Mouse (Mus musculus): ENCODE results near the gene Cmas. TPM values are rescaled to one million over a fixed set of nuclear protein-coding genes. Genes with fewer than 3 reads are reported as not detected.

Cmas gene
- polyA plus RNA-seq, 2 experiments = 54.5 to 88.7 TPM

GRCm38 (mm10) chr6:142715026-142715425 is 41.5 kb upstream of the Cmas start:
- H3K9ac ChIP-seq (ENCODE audit: low read depth, low read length, severe bottlenecking) = no peak overlapping the region
- H3K4me1 ChIP-seq (ENCODE audit: control insufficient read depth, insufficient read depth, low read length) = no peaks in the 10 kb centered on the region
- H3K27me3 ChIP-seq (ENCODE audit: control insufficient read depth, insufficient read depth, low read length) = no peaks in the 10 kb centered on the region
- H3K4me2 ChIP-seq (replicated peaks; ENCODE audit: low read depth, low read length, severe bottlenecking) = no peak overlapping the region
- no peaks in the 10 kb centered on the region for H3K9me3 ChIP-seq (ENCODE audit: control insufficient read depth, low read length)
- 83% methylated on average over 8 of the region's 8 CpGs for WGBS
- no peak overlapping the region for H3K4me3 ChIP-seq (replicated peaks; ENCODE audit: low read length)
- DNase-seq (ENCODE audit: low spot score) = no peak
- no peaks in the 10 kb centered on the region for H3K36me3 ChIP-seq (ENCODE audit: control insufficient read depth, insufficient read depth, low read length)
- TF ChIP-seq POLR2A (IDR thresholded peaks at IDR 0.05; ENCODE audit: borderline replicate concordance, extremely low read depth, insufficient read depth, insufficient read length) = no peak
- no peak for ATAC-seq (ENCODE audit: low FRiP score, low read depth)
- no peak overlapping the region for H3K27ac ChIP-seq (replicated peaks; ENCODE audit: low read depth, low read length)

GRCm38 (mm10) chr6:142717186-142717585 is 39.3 kb upstream of the Cmas start:
- Histone ChIP-seq H3K4me1 (ENCODE audit: control insufficient read depth, insufficient read depth, low read length) (no peaks in the 10 kb centered on the region), H3K4me3 (replicated peaks; ENCODE audit: low read length) (no peak overlapping the region), H3K9me3 (ENCODE audit: control insufficient read depth, low read length) (no peaks in the 10 kb centered on the region), H3K9ac (ENCODE audit: low read depth, low read length, severe bottlenecking) (no peak overlapping the region), H3K27me3 (ENCODE audit: control insufficient read depth, insufficient read depth, low read length) (no peaks in the 10 kb centered on the region), H3K36me3 (ENCODE audit: control insufficient read depth, insufficient read depth, low read length) (no peaks in the 10 kb centered on the region), H3K4me2 (replicated peaks; ENCODE audit: low read depth, low read length, severe bottlenecking) (no peak overlapping the region), H3K27ac (replicated peaks; ENCODE audit: low read depth, low read length) (no peak overlapping the region)
- WGBS = 75% methylated on average over 4 of the region's 4 CpGs
- DNase-seq (ENCODE audit: low spot score) = no peak
- no peak for TF ChIP-seq POLR2A (IDR thresholded peaks at IDR 0.05; ENCODE audit: borderline replicate concordance, extremely low read depth, insufficient read depth, insufficient read length)
- no peak for ATAC-seq (ENCODE audit: low FRiP score, low read depth)

- WGBS = 81% methylated on average over 7 of the region's 7 CpGs
- H3K36me3 ChIP-seq (ENCODE audit: control insufficient read depth, insufficient read depth, low read length) = no peaks in the 10 kb centered on the region
- no peak overlapping the region for H3K27ac ChIP-seq (replicated peaks; ENCODE audit: low read depth, low read length)
- ATAC-seq (ENCODE audit: low FRiP score, low read depth) (no peak), DNase-seq (ENCODE audit: low spot score) (no peak)
- H3K4me1 ChIP-seq (ENCODE audit: control insufficient read depth, insufficient read depth, low read length) = no peaks in the 10 kb centered on the region
- no peak overlapping the region for H3K9ac ChIP-seq (ENCODE audit: low read depth, low read length, severe bottlenecking)
- no peak overlapping the region for H3K4me2 ChIP-seq (replicated peaks; ENCODE audit: low read depth, low read length, severe bottlenecking)
- H3K4me3 ChIP-seq (replicated peaks; ENCODE audit: low read length) = no peak overlapping the region
- TF ChIP-seq POLR2A (IDR thresholded peaks at IDR 0.05; ENCODE audit: borderline replicate concordance, extremely low read depth, insufficient read depth, insufficient read length) = no peak
- no peaks in the 10 kb centered on the region for H3K27me3 ChIP-seq (ENCODE audit: control insufficient read depth, insufficient read depth, low read length)
- no peaks in the 10 kb centered on the region for H3K9me3 ChIP-seq (ENCODE audit: control insufficient read depth, low read length)
These were observed 38.3 kb upstream of the Cmas start for GRCm38 (mm10) chr6:142718167-142718566.

- Histone ChIP-seq H3K4me1 (ENCODE audit: control insufficient read depth, insufficient read depth, low read length) (no peaks in the 10 kb centered on the region), H3K9me3 (ENCODE audit: control insufficient read depth, low read length) (no peaks in the 10 kb centered on the region), H3K4me2 (replicated peaks; ENCODE audit: low read depth, low read length, severe bottlenecking) (no peak overlapping the region), H3K27ac (replicated peaks; ENCODE audit: low read depth, low read length) (no peak overlapping the region), H3K9ac (ENCODE audit: low read depth, low read length, severe bottlenecking) (no peak overlapping the region), H3K4me3 (replicated peaks; ENCODE audit: low read length) (no peak overlapping the region), H3K36me3 (ENCODE audit: control insufficient read depth, insufficient read depth, low read length) (no peaks in the 10 kb centered on the region), H3K27me3 (ENCODE audit: control insufficient read depth, insufficient read depth, low read length) (no peaks in the 10 kb centered on the region)
- DNase-seq (ENCODE audit: low spot score) (no peak), ATAC-seq (ENCODE audit: low FRiP score, low read depth) (no peak)
- WGBS = 70% methylated on average over 6 of the region's 6 CpGs
- no peak for TF ChIP-seq POLR2A (IDR thresholded peaks at IDR 0.05; ENCODE audit: borderline replicate concordance, extremely low read depth, insufficient read depth, insufficient read length)
These were observed 35.8 kb upstream of the Cmas start for GRCm38 (mm10) chr6:142720641-142721040.

GRCm38 (mm10) chr6:142721731-142722130 is 34.8 kb upstream of the Cmas start:
- H3K4me1 ChIP-seq (ENCODE audit: control insufficient read depth, insufficient read depth, low read length) = no peaks in the 10 kb centered on the region
- no peak overlapping the region for H3K4me2 ChIP-seq (replicated peaks; ENCODE audit: low read depth, low read length, severe bottlenecking)
- no peaks in the 10 kb centered on the region for H3K9me3 ChIP-seq (ENCODE audit: control insufficient read depth, low read length)
- no peaks in the 10 kb centered on the region for H3K36me3 ChIP-seq (ENCODE audit: control insufficient read depth, insufficient read depth, low read length)
- no peaks in the 10 kb centered on the region for H3K27me3 ChIP-seq (ENCODE audit: control insufficient read depth, insufficient read depth, low read length)
- WGBS = 89% methylated on average over 8 of the region's 8 CpGs
- H3K9ac ChIP-seq (ENCODE audit: low read depth, low read length, severe bottlenecking) = no peak overlapping the region
- ATAC-seq (ENCODE audit: low FRiP score, low read depth) = no peak
- no peak overlapping the region for H3K4me3 ChIP-seq (replicated peaks; ENCODE audit: low read length)
- no peak for TF ChIP-seq POLR2A (IDR thresholded peaks at IDR 0.05; ENCODE audit: borderline replicate concordance, extremely low read depth, insufficient read depth, insufficient read length)
- H3K27ac ChIP-seq (replicated peaks; ENCODE audit: low read depth, low read length) = no peak overlapping the region
- no peak for DNase-seq (ENCODE audit: low spot score)

- no peak for TF ChIP-seq POLR2A (IDR thresholded peaks at IDR 0.05; ENCODE audit: borderline replicate concordance, extremely low read depth, insufficient read depth, insufficient read length)
- H3K4me1 ChIP-seq (ENCODE audit: control insufficient read depth, insufficient read depth, low read length) = no peaks in the 10 kb centered on the region
- H3K9me3 ChIP-seq (ENCODE audit: control insufficient read depth, low read length) = no peaks in the 10 kb centered on the region
- DNase-seq (ENCODE audit: low spot score) (no peak), ATAC-seq (ENCODE audit: low FRiP score, low read depth) (no peak)
- H3K36me3 ChIP-seq (ENCODE audit: control insufficient read depth, insufficient read depth, low read length) = no peaks in the 10 kb centered on the region
- H3K27ac ChIP-seq (replicated peaks; ENCODE audit: low read depth, low read length) = no peak overlapping the region
- H3K4me3 ChIP-seq (replicated peaks; ENCODE audit: low read length) = no peak overlapping the region
- no peak overlapping the region for H3K4me2 ChIP-seq (replicated peaks; ENCODE audit: low read depth, low read length, severe bottlenecking)
- no peaks in the 10 kb centered on the region for H3K27me3 ChIP-seq (ENCODE audit: control insufficient read depth, insufficient read depth, low read length)
- 88% methylated on average over 4 of the region's 4 CpGs for WGBS
- H3K9ac ChIP-seq (ENCODE audit: low read depth, low read length, severe bottlenecking) = no peak overlapping the region
These were observed 30.5 kb upstream of the Cmas start for GRCm38 (mm10) chr6:142726032-142726431.

Data from limb, embryonic 14.5 days (tissue).